Mouse (Mus musculus): ENCODE results near the gene Nr1h4. TPM values are rescaled to one million over a fixed set of nuclear protein-coding genes. Genes with fewer than 3 reads are reported as not detected.

Nr1h4 gene
- polyA plus RNA-seq, 1 experiment: 2.6 TPM

- 70% methylated on average over 4 of the region's 4 CpGs for WGBS
- H3K27ac ChIP-seq (ENCODE audit: control insufficient read depth, insufficient read depth, low read depth, low read length, poor library complexity): no peak overlapping the region
- TF ChIP-seq POLR2A (IDR thresholded peaks at IDR 0.05; ENCODE audit: borderline replicate concordance, control insufficient read depth, low read depth, low read length): no peak
- no peak for TF ChIP-seq CTCF (IDR thresholded peaks at IDR 0.05; ENCODE audit: control insufficient read depth, insufficient read depth, low read length)
These were observed 14.2 kb downstream of the Nr1h4 start for GRCm38 (mm10) chr10:89519226-89519625.

GRCm38 (mm10) chr10:89518365-89518764 lies 15.0 kb downstream of the Nr1h4 start:
- Histone ChIP-seq H3K4me1 (ENCODE audit: control insufficient read depth, insufficient read depth, low read length) (no peaks in the 10 kb centered on the region; the same call in 1 of the 2 replicates), H3K27ac (ENCODE audit: control insufficient read depth, insufficient read depth, low read depth, low read length, poor library complexity) (no peak overlapping the region), H3K4me3 (replicated peaks; ENCODE audit: control insufficient read depth, low read depth, low read length) (no peak overlapping the region)
- TF ChIP-seq POLR2A (IDR thresholded peaks at IDR 0.05; ENCODE audit: borderline replicate concordance, control insufficient read depth, low read depth, low read length): no peak
- TF ChIP-seq CTCF (IDR thresholded peaks at IDR 0.05; ENCODE audit: control insufficient read depth, insufficient read depth, low read length): no peak
- WGBS: 83% methylated on average over 2 of the region's 2 CpGs

More at GRCm38 (mm10) chr10:89519226-89519625, 14.2 kb downstream of the Nr1h4 start:
- no peak overlapping the region for H3K4me3 ChIP-seq (replicated peaks; ENCODE audit: control insufficient read depth, low read depth, low read length)
- H3K4me1 ChIP-seq (ENCODE audit: control insufficient read depth, insufficient read depth, low read length): no peaks in the 10 kb centered on the region; the same call in 1 of the 2 replicates

- H3K4me3 ChIP-seq (replicated peaks; ENCODE audit: control insufficient read depth, low read depth, low read length): no peak overlapping the region
- H3K27ac ChIP-seq (ENCODE audit: control insufficient read depth, insufficient read depth, low read depth, low read length, poor library complexity): no peak overlapping the region
- 55% methylated on average over 2 of the region's 2 CpGs for WGBS
- no peak for TF ChIP-seq CTCF (IDR thresholded peaks at IDR 0.05; ENCODE audit: control insufficient read depth, insufficient read depth, low read length)
- H3K4me1 ChIP-seq (ENCODE audit: control insufficient read depth, insufficient read depth, low read length): no peaks in the 10 kb centered on the region
These were observed 17.6 kb downstream of the Nr1h4 start for GRCm38 (mm10) chr10:89515813-89516212.

- no peak for TF ChIP-seq CTCF (IDR thresholded peaks at IDR 0.05; ENCODE audit: control insufficient read depth, insufficient read depth, low read length)
- Histone ChIP-seq H3K4me1 (ENCODE audit: control insufficient read depth, insufficient read depth, low read length) (no peaks in the 10 kb centered on the region), H3K4me3 (replicated peaks; ENCODE audit: control insufficient read depth, low read depth, low read length) (no peak overlapping the region), H3K27ac (ENCODE audit: control insufficient read depth, insufficient read depth, low read depth, low read length, poor library complexity) (no peak overlapping the region)
- 78% methylated on average over 6 of the region's 6 CpGs for WGBS
These were observed 20.8 kb downstream of the Nr1h4 start for GRCm38 (mm10) chr10:89512562-89512961.

GRCm38 (mm10) chr10:89510547-89510946 lies 22.8 kb downstream of the Nr1h4 start:
- no peak overlapping the region for H3K27ac ChIP-seq (ENCODE audit: control insufficient read depth, insufficient read depth, low read depth, low read length, poor library complexity)
- TF ChIP-seq CTCF (IDR thresholded peaks at IDR 0.05; ENCODE audit: control insufficient read depth, insufficient read depth, low read length): no peak
- TF ChIP-seq POLR2A (IDR thresholded peaks at IDR 0.05; ENCODE audit: borderline replicate concordance, control insufficient read depth, low read depth, low read length): no peak
- H3K4me3 ChIP-seq (replicated peaks; ENCODE audit: control insufficient read depth, low read depth, low read length): no peak overlapping the region
- WGBS: 70% methylated on average over 2 of the region's 2 CpGs
- H3K4me1 ChIP-seq (ENCODE audit: control insufficient read depth, insufficient read depth, low read length): no peaks in the 10 kb centered on the region

- Histone ChIP-seq H3K4me3 (replicated peaks; ENCODE audit: control insufficient read depth, low read depth, low read length) (no peak overlapping the region), H3K4me1 (ENCODE audit: control insufficient read depth, insufficient read depth, low read length) (no peaks in the 10 kb centered on the region), H3K27ac (ENCODE audit: control insufficient read depth, insufficient read depth, low read depth, low read length, poor library complexity) (no peak overlapping the region)
- TF ChIP-seq CTCF (IDR thresholded peaks at IDR 0.05; ENCODE audit: control insufficient read depth, insufficient read depth, low read length) (no peak), POLR2A (IDR thresholded peaks at IDR 0.05; ENCODE audit: borderline replicate concordance, control insufficient read depth, low read depth, low read length) (no peak)
- WGBS: 87% methylated on average over 2 of the region's 2 CpGs
These were observed 24.8 kb downstream of the Nr1h4 start for GRCm38 (mm10) chr10:89508567-89508966.

GRCm38 (mm10) chr10:89506479-89506878 lies 26.9 kb downstream of the Nr1h4 start:
- no peak overlapping the region for H3K27ac ChIP-seq (ENCODE audit: control insufficient read depth, insufficient read depth, low read depth, low read length, poor library complexity)
- WGBS: 88% methylated on average over 9 of the region's 9 CpGs
- no peak for TF ChIP-seq CTCF (IDR thresholded peaks at IDR 0.05; ENCODE audit: control insufficient read depth, insufficient read depth, low read length)
- TF ChIP-seq POLR2A (IDR thresholded peaks at IDR 0.05; ENCODE audit: borderline replicate concordance, control insufficient read depth, low read depth, low read length): no peak
- H3K4me3 ChIP-seq (replicated peaks; ENCODE audit: control insufficient read depth, low read depth, low read length): no peak overlapping the region
- no peaks in the 10 kb centered on the region for H3K4me1 ChIP-seq (ENCODE audit: control insufficient read depth, insufficient read depth, low read length)

- Histone ChIP-seq H3K4me1 (ENCODE audit: control insufficient read depth, insufficient read depth, low read length) (no peaks in the 10 kb centered on the region), H3K27ac (ENCODE audit: control insufficient read depth, insufficient read depth, low read depth, low read length, poor library complexity) (no peak overlapping the region), H3K4me3 (replicated peaks; ENCODE audit: control insufficient read depth, low read depth, low read length) (no peak overlapping the region)
- 89% methylated on average over 5 of the region's 5 CpGs for whole genome bisulfite sequencing
- TF ChIP-seq POLR2A (IDR thresholded peaks at IDR 0.05; ENCODE audit: borderline replicate concordance, control insufficient read depth, low read depth, low read length) (no peak), CTCF (IDR thresholded peaks at IDR 0.05; ENCODE audit: control insufficient read depth, insufficient read depth, low read length) (no peak)
These were observed 27.8 kb downstream of the Nr1h4 start for GRCm38 (mm10) chr10:89505592-89505955.

GRCm38 (mm10) chr10:89504952-89505591 lies 28.3 kb downstream of the Nr1h4 start:
- WGBS: 83% methylated on average over 10 of the region's 10 CpGs
- Histone ChIP-seq H3K4me3 (replicated peaks; ENCODE audit: control insufficient read depth, low read depth, low read length) (no peak overlapping the region), H3K4me1 (ENCODE audit: control insufficient read depth, insufficient read depth, low read length) (no peaks in the 10 kb centered on the region), H3K27ac (ENCODE audit: control insufficient read depth, insufficient read depth, low read depth, low read length, poor library complexity) (no peak overlapping the region)
- TF ChIP-seq CTCF (IDR thresholded peaks at IDR 0.05; ENCODE audit: control insufficient read depth, insufficient read depth, low read length) (no peak), POLR2A (IDR thresholded peaks at IDR 0.05; ENCODE audit: borderline replicate concordance, control insufficient read depth, low read depth, low read length) (no peak)
